Mouse (Mus musculus): ENCODE measurements around the gene Rbms3. TPM values are rescaled to one million over a fixed set of nuclear protein-coding genes. Genes with fewer than 3 reads are reported as not detected.

The Rbms3 gene
- total and polyA plus RNA-seq, 3 experiments: 8.1 to 12.5 (median 8.8) TPM

DNA sequence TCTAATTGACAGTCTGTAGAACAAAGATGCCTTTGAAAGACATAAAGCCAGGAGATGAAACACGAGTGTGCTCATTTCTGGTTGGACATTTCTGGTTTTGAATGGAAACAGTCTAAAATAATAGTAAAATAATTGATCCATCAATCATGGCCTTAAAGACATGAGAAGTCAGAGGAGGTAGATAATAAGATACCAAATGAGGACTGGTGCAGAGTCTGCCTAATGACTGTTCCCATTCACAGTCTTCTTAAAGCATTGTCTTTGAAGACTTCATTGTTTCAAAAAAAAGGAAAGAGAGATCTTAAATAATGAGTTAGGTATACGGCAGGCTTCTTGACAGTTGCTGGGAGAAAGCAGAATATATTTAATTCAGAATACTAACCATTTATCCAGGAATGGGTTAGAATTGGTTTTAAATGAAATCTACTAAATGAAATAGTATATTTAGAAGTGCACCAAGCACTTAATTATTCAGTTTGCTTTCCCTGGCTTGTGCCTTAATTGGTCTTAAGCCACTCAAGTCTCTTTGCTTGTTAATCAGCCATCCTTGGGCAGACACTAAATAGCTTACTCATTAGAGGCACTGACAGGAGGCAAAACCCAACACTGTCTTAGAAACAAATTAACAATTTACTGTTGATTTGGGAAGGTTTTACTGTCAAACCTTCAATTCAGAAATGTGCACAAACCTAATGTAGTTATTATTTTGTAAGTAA lies 834.3 kb downstream of the Rbms3 start:
- WGBS: 93% methylated on average over 2 of the region's 2 CpGs
- DNase-seq: no peak
- Histone ChIP-seq H3K4me3 (no peak overlapping the region), H3K27me3 (ENCODE audit: control insufficient read depth, insufficient read depth, low read length) (no peaks in the 10 kb centered on the region), H3K4me1 (ENCODE audit: control insufficient read depth, insufficient read depth, low read length) (no peaks in the 10 kb centered on the region), H3K79me2 (replicated peaks; ENCODE audit: control insufficient read depth, insufficient read depth, low read length) (no peaks in the 10 kb centered on the region), H3K27ac (no peak overlapping the region), H3K9ac (ENCODE audit: low read depth, low read length) (no peak overlapping the region), H3K36me3 (ENCODE audit: control insufficient read depth, insufficient read depth, low read length) (no peaks in the 10 kb centered on the region)
- intact Hi-C loops (cut with DNase I): no loop called here
- TF ChIP-seq POLR2A (IDR thresholded peaks at IDR 0.05; ENCODE audit: insufficient read depth, low read depth, low read length) (no peak), CTCF (IDR thresholded peaks at IDR 0.05) (no peak), EP300 (IDR thresholded peaks at IDR 0.05; ENCODE audit: insufficient read depth, low read depth, low read length) (no peak)

DNA sequence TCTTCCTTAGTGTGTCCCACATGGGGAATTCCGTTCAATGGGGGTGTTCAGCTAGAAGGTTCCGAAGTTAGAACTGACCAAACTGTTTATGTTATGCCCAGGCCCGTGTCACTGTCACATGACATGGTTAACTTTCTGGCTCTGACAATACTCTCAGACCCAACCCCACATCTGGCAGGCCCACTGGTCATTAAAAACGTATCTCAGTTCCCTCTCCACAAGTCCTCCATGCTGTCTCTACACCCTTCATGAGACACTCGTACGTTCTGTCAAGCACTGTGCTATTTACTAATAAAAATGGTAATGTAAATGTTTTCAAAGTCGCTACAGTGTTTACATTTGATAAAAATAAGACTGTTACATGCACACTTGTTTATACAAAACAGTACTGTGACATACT lies 837.9 kb downstream of the Rbms3 start:
- H3K27ac ChIP-seq: no peak overlapping the region
- H3K79me2 ChIP-seq (replicated peaks; ENCODE audit: control insufficient read depth, insufficient read depth, low read length): no peaks in the 10 kb centered on the region
- no peaks in the 10 kb centered on the region for H3K4me1 ChIP-seq (ENCODE audit: control insufficient read depth, insufficient read depth, low read length)
- 86% methylated on average over 7 of the region's 7 CpGs for WGBS
- intact Hi-C loops (cut with DNase I): no loop called here
- H3K27me3 ChIP-seq (ENCODE audit: control insufficient read depth, insufficient read depth, low read length): no peaks in the 10 kb centered on the region
- no peak for DNase-seq
- no peak for TF ChIP-seq CTCF (IDR thresholded peaks at IDR 0.05)
- no peak overlapping the region for H3K9ac ChIP-seq (ENCODE audit: low read depth, low read length)
- H3K36me3 ChIP-seq (ENCODE audit: control insufficient read depth, insufficient read depth, low read length): no peaks in the 10 kb centered on the region
- no peak overlapping the region for H3K4me3 ChIP-seq

DNA sequence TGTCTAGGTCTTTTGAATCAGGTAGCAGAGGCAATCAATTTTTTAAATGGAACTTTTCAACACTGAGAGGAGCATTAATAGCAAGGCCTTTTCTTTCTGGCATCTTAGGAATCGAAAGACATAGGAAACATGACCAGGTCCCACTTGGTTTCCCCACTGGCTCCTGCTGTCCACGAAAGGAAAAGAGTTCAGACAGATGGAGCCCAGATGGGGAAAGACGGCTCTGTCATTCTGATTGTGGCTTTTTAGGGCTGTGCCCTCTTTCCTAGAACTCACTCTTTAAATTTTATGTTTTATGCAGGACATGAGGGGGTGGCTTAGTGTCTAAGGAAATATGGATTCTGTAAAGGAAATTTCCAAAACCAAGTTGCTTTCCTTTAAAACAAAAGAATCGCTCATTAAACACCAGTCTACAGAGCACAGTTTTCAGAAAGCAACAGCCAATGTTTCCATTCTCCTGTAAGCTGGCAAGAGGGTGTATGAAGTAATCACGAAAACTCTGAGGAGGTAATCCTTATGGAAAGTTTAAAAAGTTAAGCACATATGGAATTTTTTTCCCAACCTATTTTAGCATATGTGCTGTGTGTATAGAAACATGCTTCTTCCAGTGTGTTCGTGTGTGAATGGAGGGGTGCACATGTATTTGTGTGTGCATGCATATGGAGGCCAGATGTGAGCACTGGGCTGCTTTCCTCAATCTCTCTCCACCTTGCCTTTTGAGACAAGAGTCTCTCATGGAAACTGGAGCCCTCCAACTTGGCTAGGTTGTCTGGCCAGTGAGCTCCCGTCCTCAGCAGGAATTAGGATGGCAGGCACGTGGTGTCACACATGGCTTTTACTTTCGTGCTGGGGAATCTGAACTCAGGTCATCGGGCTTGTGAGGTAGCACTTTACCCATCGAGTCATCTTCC lies 843.3 kb downstream of the Rbms3 start:
- WGBS: 71% methylated on average over 11 of the region's 11 CpGs

DNA sequence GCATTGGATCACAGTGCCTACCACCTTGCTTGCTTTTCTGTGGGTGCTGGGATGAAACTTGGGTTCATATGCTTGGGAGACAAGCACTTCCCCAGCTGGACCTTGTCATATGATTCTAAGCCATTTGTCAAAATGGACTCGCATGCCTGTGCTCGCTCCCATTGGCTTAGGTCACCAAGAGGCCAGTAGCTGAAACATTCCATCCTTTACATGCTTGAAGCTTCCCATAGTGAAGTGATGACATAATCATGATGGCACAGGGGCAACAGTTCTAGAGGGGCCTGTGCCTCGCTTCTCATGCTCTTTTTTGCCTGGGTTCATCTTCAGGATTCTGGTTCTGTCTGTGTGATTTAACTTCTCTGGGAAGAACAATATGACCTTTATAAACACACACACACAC lies 857.9 kb downstream of the Rbms3 start:
- TF ChIP-seq EP300 (IDR thresholded peaks at IDR 0.05; ENCODE audit: insufficient read depth, low read depth, low read length) (no peak), POLR2A (IDR thresholded peaks at IDR 0.05; ENCODE audit: insufficient read depth, low read depth, low read length) (no peak), CTCF (IDR thresholded peaks at IDR 0.05) (no peak)
- no peak for DNase-seq
- H3K4me3 ChIP-seq: no peak overlapping the region
- no peaks in the 10 kb centered on the region for H3K27me3 ChIP-seq (ENCODE audit: control insufficient read depth, insufficient read depth, low read length)
- no peaks in the 10 kb centered on the region for H3K4me1 ChIP-seq (ENCODE audit: control insufficient read depth, insufficient read depth, low read length)
- intact Hi-C loops (cut with DNase I): no loop called here
- no peaks in the 10 kb centered on the region for H3K79me2 ChIP-seq (replicated peaks; ENCODE audit: control insufficient read depth, insufficient read depth, low read length)
- 76% methylated on average over 3 of the region's 3 CpGs for WGBS
- H3K9ac ChIP-seq (ENCODE audit: low read depth, low read length): no peak overlapping the region
- no peaks in the 10 kb centered on the region for H3K36me3 ChIP-seq (ENCODE audit: control insufficient read depth, insufficient read depth, low read length)
- H3K27ac ChIP-seq: no peak overlapping the region

More for the DNA sequence above, 843.3 kb downstream of the Rbms3 start:
- Histone ChIP-seq H3K79me2 (replicated peaks; ENCODE audit: control insufficient read depth, insufficient read depth, low read length) (no peaks in the 10 kb centered on the region), H3K36me3 (ENCODE audit: control insufficient read depth, insufficient read depth, low read length) (no peaks in the 10 kb centered on the region), H3K27me3 (ENCODE audit: control insufficient read depth, insufficient read depth, low read length) (no peaks in the 10 kb centered on the region), H3K4me1 (ENCODE audit: control insufficient read depth, insufficient read depth, low read length) (no peaks in the 10 kb centered on the region), H3K4me3 (no peak overlapping the region), H3K27ac (no peak overlapping the region), H3K9ac (ENCODE audit: low read depth, low read length) (no peak overlapping the region)
- no peak for DNase-seq
- TF ChIP-seq EP300 (IDR thresholded peaks at IDR 0.05; ENCODE audit: insufficient read depth, low read depth, low read length): no peak
- TF ChIP-seq POLR2A (IDR thresholded peaks at IDR 0.05; ENCODE audit: insufficient read depth, low read depth, low read length): no peak
- TF ChIP-seq CTCF (IDR thresholded peaks at IDR 0.05): no peak
- intact Hi-C loops (cut with DNase I): no loop called here

DNA sequence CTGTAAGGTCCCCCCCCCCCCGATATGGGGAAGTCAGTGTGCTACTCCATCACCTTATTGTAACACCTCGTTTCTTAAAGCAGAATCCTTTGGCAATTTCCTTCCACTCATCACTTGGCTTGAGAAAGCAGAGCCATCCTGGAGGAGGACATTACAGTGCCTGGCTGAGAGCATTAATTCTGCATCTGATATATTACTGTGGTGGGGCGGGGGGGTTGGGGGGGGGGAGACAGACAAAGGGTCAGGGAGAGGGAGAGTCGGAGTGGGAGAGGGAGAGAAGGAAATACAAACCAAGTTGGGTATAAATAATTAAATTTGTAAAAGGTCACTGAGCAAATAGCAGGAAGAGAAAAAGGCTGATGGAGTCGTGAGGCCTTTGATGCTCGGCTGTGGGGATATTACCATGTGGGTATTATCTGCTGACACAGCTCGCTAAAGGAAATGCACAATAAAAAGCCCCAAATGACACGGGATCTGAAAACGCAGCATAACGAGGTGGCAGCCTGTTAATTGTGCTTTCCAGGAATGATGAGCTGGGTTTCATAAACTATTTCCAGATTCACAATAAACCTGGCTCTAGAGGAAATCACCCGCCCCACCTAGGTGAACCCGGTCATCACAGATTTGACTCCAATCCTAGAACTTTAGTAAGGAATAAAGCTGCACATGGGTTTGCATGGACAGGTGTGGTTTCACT lies 860.2 kb downstream of the Rbms3 start:
- Histone ChIP-seq H3K4me3 (no peak overlapping the region), H3K9ac (ENCODE audit: low read depth, low read length) (no peak overlapping the region), H3K27ac (no peak overlapping the region), H3K4me1 (ENCODE audit: control insufficient read depth, insufficient read depth, low read length) (peaks cover 2% of the 10 kb centered on the region), H3K27me3 (ENCODE audit: control insufficient read depth, insufficient read depth, low read length) (no peaks in the 10 kb centered on the region), H3K79me2 (replicated peaks; ENCODE audit: control insufficient read depth, insufficient read depth, low read length) (no peaks in the 10 kb centered on the region), H3K36me3 (ENCODE audit: control insufficient read depth, insufficient read depth, low read length) (no peaks in the 10 kb centered on the region)
- no peak for DNase-seq
- intact Hi-C loops (cut with DNase I): no loop called here
- WGBS: 61% methylated on average over 12 of the region's 12 CpGs
- no peak for TF ChIP-seq CTCF (IDR thresholded peaks at IDR 0.05)
- no peak for TF ChIP-seq EP300 (IDR thresholded peaks at IDR 0.05; ENCODE audit: insufficient read depth, low read depth, low read length)
- no peak for TF ChIP-seq POLR2A (IDR thresholded peaks at IDR 0.05; ENCODE audit: insufficient read depth, low read depth, low read length)
